Mouse (Mus musculus): Measurements from ENCODE around the gene Tmtc2.

Tmtc2 gene

DNA sequence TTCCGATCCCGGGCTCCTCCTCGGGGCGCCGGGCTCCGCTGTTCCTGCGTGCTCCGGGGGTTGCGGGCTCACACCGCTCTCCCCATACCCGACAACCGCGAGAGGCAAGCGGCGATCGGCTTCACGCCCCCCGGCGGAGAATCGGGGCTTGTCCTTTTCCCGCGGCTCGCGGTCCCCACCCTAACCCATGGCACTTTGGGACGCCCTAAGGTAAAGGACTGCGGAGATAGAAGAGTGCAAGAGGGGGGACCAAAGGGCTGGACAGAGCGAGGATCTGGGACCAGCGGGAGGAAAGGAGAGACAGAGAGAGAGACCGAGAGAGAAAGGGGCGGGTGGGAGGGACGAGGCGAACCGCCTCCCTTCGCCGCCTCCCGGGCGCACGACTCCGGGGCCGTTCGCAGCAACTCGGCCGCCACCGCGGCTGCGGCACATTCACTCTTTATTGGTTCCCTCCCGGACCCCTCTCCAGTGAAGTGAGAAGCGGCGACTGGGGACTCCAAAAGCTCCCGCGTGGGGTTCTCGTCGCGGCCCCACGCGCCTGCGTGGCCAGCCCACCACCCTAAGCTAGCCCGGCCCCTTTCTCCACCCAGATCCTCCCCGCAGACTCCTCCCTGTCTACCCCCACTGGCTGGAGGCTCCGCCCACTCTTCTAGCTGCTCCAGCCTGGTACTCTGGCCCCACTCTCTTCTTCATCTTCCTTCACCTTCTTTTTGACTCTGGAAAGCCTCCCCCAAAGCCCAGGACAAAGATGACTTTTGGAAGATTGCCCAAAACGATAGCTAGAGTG, at the start of gene Tmtc2:
Tmtc2 (minus strand) TSS at position 544 of the 787 bp plus-strand sequence.
- DNase-seq, result peak; percentile 77 to 81

DNA sequence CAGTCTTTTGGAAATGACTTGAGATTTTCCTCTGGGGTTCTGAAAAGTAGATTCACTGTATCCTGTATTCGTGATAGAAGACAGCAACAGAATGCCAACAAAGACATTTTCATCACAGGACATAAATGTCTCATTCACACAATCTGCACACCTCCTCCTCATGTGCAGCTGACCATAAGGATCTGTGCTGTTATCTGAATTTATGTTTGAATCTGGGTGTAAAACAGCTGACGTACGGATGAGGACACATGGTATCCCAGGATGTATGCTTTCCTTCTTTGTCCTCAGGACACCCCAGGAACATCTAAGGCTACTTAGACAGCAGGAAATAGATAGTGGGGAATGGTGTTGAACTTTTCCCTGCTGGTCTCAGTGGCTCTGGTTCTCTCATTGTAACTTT, 37.9 kb upstream of the Tmtc2 start:
- no peak for DNase-seq

DNA sequence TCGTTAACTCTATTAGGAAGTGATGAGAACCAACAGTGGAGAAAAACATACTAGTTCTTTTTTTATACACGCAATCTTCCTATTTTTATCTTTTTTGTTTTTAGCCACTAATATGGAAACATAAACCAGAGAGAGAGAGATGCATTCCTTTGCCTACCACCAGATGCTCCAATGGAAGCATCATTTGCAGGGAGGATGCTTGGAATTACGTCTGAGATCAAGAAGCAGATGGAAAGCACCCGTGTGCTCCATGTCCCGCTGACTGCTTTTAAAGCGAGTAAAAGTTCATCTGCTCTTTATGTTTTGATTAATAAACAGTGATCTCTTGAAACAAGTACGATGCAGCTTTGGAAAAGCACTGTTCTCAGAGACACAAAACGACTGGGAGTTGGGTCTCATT, 24.6 kb upstream of the Tmtc2 start:
- DNase-seq, result no peak

DNA sequence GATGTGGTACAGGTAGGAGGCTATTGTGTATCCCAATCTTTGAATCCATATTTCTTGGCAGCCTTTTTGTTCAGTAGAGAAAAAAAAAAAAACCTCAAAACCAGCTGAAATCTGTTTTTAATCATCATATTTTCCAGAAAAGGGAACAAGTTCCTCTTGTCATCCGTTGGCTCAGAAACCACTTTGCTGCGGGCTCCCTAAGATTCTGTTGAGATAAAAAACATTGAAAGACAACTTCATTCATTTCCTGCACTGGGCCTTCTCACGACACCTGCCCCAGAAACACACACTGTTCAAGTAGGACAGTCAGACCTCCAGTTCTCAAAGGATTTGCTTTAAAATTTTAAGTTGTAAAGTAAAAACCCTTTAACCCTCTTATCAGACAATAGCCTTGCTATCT, 23.0 kb upstream of the Tmtc2 start:
- DNase-seq, result no peak

- no peak for DNase-seq
These were observed 21.3 kb upstream of the Tmtc2 start for GRCm38 (mm10) chr10:105595480-105596102.

GRCm38 (mm10) chr10:105588141-105588540, 13.9 kb upstream of the Tmtc2 start:
- DNase-seq, result no peak

DNA sequence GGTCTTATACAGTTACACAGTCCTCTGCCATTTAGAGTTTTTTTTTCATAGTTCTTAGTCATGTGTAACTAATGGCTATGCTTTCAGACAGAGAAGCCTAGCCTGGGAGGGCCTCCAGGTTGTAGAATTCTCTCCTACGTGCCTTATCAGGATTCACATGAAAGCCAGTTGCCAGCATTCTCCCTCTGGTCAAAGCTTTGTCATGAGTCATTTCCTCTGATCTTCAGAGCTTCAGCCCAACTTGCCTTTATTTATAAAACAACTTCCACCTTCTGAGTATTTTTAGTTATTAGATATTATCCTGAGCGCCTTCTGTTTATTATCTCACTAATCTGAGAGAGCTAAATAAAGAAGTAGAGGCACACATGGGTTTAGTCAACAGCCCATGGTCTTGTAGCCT, 5.1 kb upstream of the Tmtc2 start:
- DNase-seq, result no peak

DNA sequence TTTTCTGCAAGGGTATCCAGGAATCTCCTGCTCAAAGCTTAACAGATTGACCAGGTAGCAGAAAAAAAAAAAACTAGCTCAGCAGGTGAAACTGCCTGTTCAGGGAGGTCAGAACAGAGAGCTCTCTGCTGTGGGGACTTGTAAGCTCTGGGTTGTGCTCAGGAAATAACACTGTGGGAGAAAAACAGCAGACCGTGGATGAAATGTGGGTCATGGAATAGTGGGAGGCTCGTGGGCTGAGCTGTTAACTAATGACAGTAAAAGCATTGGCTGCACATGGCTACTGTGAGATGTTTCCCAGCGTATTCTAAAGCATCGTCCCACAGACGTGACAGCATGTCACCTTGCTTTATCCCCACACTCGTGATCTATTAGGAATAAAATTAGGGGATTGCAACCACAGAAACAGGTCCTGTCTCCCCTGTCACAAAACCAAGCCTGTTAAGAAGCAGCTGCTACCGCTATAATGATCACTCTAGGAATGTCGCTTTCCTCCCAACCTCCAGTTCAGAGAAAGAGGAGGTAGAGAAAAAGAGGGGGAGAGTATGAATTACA, 4.1 kb upstream of the Tmtc2 start:
- DNase-seq, result no peak

- peak; percentile 78 to 83 for DNase-seq
These were observed 727 bp upstream of the Tmtc2 start for GRCm38 (mm10) chr10:105574695-105575660.

- DNase-seq, result peak; percentile 38 to 39
These were observed 844 bp downstream of the Tmtc2 start for GRCm38 (mm10) chr10:105573306-105573907.

GRCm38 (mm10) chr10:105572829-105573228, 1.4 kb downstream of the Tmtc2 start:
- DNase-seq, result no peak

- DNase-seq, result no peak
These were observed 1.9 kb downstream of the Tmtc2 start for GRCm38 (mm10) chr10:105572301-105572700.

- DNase-seq, result no peak
These were observed 2.4 kb downstream of the Tmtc2 start for GRCm38 (mm10) chr10:105571831-105572230.

DNA sequence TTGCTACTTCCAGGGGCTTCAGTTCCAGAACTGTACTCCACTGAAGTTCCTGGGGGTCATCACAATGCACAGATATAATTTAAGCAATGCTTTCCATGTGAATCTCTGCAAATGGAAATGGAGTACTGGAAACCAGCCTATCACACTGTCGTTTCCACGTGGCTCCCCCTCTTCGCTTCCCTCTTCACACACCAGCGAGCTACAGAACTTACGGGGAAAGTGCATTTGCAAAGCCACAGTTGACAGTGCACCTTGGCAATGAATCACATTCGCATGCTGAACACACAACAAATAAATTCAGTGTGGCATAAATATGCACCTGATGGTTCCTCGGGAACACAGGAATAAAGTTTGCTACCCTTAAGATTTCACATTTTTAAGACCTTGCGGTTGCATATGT, 3.2 kb downstream of the Tmtc2 start:
- no peak for DNase-seq

DNA sequence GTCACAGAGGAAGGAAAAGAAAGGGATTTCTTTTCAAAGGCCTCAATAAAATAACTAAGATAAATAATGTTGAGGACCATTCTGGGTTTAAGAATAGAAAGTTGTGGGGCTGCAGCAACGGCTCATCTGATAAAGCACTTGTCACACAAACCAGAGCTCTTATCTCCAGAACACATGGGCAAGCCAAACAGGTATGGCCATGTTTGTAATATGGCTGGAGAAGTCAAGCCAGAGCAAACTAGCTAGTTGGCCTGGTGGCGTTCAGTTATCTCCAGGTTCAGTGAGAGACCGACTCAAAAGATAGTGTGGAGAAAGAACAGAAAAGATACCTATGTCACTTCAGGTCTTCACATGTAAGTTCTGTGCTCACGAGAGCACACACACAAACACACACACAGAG, 4.7 kb downstream of the Tmtc2 start:
- DNase-seq, result no peak

DNA sequence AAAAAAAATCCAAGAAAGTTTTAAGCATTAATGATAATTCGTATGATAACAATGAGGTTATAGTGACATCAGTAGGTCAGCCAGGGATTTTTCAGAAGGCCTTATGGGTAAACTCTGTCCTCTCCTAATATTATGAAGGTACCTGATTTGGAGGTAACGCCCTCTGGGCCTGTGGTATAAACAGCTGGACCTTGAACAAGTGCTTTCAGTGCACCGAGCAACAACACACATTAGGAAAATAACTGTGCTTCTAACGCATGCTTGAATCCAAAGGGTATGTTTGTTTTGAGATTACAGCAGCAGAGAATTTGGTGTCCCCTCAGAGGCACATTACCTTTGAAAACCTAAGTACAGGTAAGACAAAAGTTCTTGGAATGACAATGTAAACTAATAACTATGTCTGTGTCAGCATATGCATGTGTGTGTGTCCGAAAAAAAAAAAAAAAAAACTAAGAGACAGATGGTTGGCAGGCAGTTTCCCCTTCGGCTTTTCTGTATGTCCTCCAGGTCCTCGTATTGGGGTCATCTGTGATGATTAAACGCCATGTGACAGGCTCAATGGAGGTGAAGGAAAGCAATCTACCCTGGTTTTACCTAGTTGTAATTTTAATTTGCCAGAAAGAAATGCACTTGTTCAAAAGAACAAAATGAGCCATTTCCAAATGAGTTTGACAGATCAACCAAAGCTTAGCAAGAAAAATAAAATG, 6.3 kb downstream of the Tmtc2 start:
- no peak for DNase-seq

GRCm38 (mm10) chr10:105561548-105561947, 12.7 kb downstream of the Tmtc2 start:
- DNase-seq, result no peak

DNA sequence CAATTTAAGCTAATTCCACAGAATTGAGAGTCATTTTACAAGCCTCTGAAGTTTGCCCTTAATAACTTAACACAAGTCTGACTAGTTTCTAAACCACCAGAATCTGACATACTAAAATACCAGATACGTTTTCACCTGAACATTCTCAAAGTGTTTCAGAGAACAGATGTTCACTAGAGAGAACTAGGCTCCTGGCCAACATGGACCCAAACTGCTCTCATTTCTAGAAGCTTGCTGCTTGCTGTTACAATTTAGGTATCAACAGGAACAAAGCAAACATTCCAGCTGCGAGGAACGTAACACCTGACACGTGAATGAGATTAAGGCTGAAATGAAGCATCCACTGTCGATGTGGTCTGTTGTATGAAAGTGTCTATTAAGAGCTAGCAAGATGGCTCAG, 16.7 kb downstream of the Tmtc2 start:
- no peak for DNase-seq

DNA sequence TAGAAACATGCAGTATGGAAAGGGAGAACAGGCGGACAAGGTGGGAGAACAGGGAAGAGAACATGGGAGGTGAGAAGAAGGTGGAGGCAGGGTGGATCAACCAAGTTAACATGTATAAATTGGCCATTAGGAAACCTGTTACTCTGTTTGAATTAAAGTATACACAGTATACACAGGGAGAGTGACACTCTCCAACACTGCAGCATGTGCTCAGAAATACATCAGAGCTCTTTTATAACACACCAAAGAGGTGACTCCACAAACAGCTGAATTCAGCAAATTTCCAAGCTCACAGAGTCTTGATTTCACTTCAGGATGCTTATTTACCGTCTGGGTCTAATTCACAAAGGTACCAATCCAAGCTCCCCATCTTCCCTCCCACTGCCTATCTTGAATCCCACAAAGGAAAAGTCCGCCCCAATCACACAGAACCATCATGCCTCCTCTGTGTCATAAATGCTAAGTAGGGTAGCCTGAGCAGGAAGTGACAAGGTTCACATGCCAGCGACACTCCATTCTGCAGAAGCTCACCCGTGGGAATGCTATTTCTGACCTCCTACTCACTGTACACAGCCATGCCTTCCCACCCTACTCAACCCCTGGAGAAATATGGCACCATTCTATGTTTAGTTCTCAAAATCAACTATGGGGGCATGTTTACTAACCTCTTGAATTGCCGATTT, 17.2 kb downstream of the Tmtc2 start:
- DNase-seq, result no peak

GRCm38 (mm10) chr10:105554153-105554552, 20.1 kb downstream of the Tmtc2 start:
- DNase-seq, result no peak

GRCm38 (mm10) chr10:105548040-105548439, 26.2 kb downstream of the Tmtc2 start:
- no peak for DNase-seq
